ENCODE assay signal across 27 mouse cellular contexts in the genomic region with DNA sequence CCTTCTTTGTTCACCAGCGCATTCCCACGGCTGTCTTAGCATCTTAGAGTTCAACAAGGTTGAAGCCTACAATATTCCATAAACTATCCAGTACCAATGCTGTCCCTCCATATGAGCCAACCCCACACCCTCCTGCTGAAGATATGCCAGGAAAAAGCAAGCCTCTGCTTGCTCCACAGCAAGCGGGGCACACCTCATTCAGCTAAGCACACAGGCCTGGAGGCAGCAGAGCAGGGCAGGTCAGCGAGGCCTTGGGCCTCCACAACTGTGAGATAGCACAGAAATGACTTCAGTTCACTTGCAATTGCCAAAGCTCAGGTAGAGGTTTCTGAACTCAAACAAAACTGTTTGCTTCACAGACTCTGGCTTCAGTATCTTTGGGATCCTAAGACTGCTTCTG.
"Had no signal": no experiment of that assay in that cellular context is flagged by ENCODE, and none has a peak within 500 bp of the region (broad histone marks: within the 10 kb centered on the region; RNA-seq: fewer than 3 reads in every experiment).

No protein-coding gene starts in this region.

- H3K4me3 ChIP-seq: gastrocnemius, adult 2 months; heart, adult 2 months; heart, embryonic 10.5 days; heart, embryonic 13.5 days; heart, embryonic 15.5 days; hindbrain, embryonic 10.5 days; hindbrain, embryonic 12.5 days; intestine, embryonic 15.5 days; layer of hippocampus, adult 2 months; left cerebral cortex, adult 2 months; limb, embryonic 10.5 days; limb, embryonic 12.5 days; liver, embryonic 13.5 days had no signal

- H3K4me2 ChIP-seq: heart, embryonic 13.5 days; heart, embryonic 15.5 days; hindbrain, embryonic 12.5 days; hindbrain, embryonic 14.5 days; intestine, embryonic 15.5 days; limb, embryonic 12.5 days; liver, embryonic 11.5 days; liver, embryonic 13.5 days had no signal

- H3K9ac ChIP-seq: heart, embryonic 13.5 days; heart, embryonic 15.5 days; hindbrain, embryonic 12.5 days; hindbrain, embryonic 14.5 days; intestine, embryonic 15.5 days; limb, embryonic 12.5 days; liver, embryonic 13.5 days had no signal

- H3K4me1 ChIP-seq: heart, embryonic 10.5 days; hindbrain, embryonic 12.5 days; intestine, embryonic 15.5 days; liver, embryonic 13.5 days had no signal

- H3K9me3 ChIP-seq: heart, embryonic 10.5 days; heart, embryonic 13.5 days; heart, embryonic 15.5 days; hindbrain, embryonic 10.5 days; hindbrain, embryonic 12.5 days; intestine, embryonic 15.5 days; limb, embryonic 10.5 days; limb, embryonic 12.5 days; liver, embryonic 13.5 days had no signal

- H3K27me3 ChIP-seq: heart, embryonic 13.5 days; heart, embryonic 15.5 days; intestine, embryonic 15.5 days; limb, embryonic 12.5 days; liver, embryonic 13.5 days had no signal

- H3K27ac ChIP-seq: gastrocnemius, adult 2 months; heart, adult 2 months; heart, embryonic 10.5 days; heart, embryonic 13.5 days; heart, embryonic 15.5 days; hindbrain, embryonic 10.5 days; hindbrain, embryonic 12.5 days; hindbrain, embryonic 14.5 days; intestine, embryonic 15.5 days; layer of hippocampus, adult 2 months; left cerebral cortex, adult 2 months; limb, embryonic 10.5 days; limb, embryonic 12.5 days; liver, embryonic 13.5 days had no signal

- DNase-seq: gastrocnemius, adult 2 months; gastrocnemius, postnatal 10 days; gastrocnemius, postnatal 25 days; heart, adult 2 months; heart, postnatal 4 days; kidney, adult 18-20 months; kidney, adult 8-10 months; kidney, postnatal 10 days; kidney, postnatal 25 days; kidney, postnatal 4 days; liver; liver, embryonic 13.5 days had no signal

- H3K36me3 ChIP-seq: heart, embryonic 10.5 days; hindbrain, embryonic 12.5 days; intestine, embryonic 15.5 days had no signal

- ATAC-seq: hindbrain, embryonic 16.5 days; inflammation-experienced regulatory T-cells, adult 6 months; intestine, embryonic 15.5 days; intestine, postnatal 0 days had no signal
